Mouse (Mus musculus) E14TG2a.4 (cell line): ENCODE measurements around the gene Sdsl.

ENCODE experiments used
- CTCF ChIP-seq: conservative IDR thresholded peaks from 2 replicates; pipeline ENCODE4 v1.5.1; 2014; ENCODE audit warnings: low read length
- NANOG ChIP-seq: IDR thresholded peaks from 2 replicates; pipeline ENCODE4 v1.6.1; 2014; ENCODE audit warnings: borderline replicate concordance, low read length, mixed read lengths
- POU5F1 ChIP-seq: IDR thresholded peaks from 2 replicates; pipeline ENCODE4 v1.6.1; 2014; ENCODE audit warnings: low read length, borderline replicate concordance

- no peak for TF ChIP-seq CTCF
- TF ChIP-seq POU5F1 = no peak
- TF ChIP-seq NANOG = no peak
These were observed 41.5 kb downstream of the Sdsl start for GRCm38 (mm10) chr5:120431001-120431583.
